Mouse (Mus musculus) kidney, adult 9 months (tissue): Measurements from ENCODE around the gene Pttg1ip.

Source experiments
- DNase-seq: peaks from one replicate; pipeline ENCODE4 v3.0.0; 2022

Gene Pttg1ip

DNA sequence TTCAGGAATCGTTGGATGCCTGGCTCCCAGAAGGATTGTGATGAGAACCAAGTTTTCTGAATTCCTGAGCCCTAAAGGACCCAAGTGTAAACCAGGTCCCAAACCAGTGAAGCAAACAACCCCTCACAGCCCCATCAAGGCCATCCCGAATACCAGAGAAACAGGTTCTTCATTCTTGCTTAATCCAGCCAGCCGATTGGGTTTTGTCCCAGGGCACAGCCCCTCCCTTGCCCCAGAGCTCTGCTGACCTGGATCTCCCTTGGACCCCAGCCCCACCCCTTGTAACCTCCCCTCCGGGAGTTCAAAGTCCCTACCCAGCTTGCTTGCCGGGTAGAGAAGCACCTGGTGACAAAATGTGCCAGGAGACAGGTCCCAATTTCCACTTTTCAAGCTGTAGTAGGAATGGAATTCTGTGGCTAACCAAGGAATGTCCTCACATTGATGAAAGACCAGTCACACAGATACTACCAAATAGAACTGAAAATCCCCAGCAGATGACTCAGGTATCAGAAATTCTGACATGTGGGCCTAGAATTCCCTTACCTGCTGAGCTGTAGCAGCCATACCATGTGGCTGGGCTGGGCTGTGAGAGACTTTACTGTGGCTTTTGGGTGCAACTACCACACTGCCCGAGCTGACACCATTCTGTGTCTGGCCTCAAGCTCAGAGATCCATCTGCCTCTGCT, 11.4 kb upstream of the Pttg1ip start:
- peak; percentile 74 for DNase-seq

DNA sequence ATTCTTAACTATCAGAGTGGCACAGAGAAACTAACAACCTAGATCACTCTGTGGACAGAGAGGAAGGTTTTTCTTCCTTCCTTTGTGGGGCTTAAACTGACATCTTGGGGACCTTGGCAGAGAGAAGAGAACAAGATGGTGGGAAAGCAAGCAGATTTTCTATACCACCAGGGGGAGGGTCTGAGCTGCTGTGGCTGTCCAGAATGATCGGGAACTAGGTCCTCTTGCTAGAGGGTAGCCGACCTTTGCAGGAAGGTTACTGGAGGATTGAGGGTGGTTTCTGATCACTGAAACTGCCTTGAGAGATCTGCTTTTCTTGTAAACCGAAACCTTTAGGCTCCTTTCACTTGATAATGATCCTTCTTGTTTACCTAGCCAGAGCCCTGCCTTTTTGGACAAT, 9.3 kb upstream of the Pttg1ip start:
- DNase-seq: no peak

DNA sequence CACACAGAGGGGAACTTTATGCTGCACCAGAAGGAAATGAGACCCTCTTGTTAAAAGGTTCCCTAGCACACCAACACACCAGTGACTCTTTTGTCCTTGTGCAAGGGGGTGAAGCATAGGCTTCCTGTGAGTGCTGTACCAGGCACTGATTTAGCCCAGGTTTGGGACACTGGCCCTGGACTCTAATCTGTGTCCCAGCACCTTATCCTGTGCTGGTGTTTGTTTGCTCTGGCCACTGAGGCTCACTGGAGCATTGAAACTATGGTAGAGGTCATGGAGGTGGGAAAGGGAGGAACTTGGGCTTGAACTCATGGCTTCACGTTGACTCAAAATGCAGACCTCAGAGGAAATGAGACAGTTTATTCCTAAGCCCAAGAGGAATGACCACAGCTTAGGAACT, 8.4 kb upstream of the Pttg1ip start:
- DNase-seq: no peak

DNA sequence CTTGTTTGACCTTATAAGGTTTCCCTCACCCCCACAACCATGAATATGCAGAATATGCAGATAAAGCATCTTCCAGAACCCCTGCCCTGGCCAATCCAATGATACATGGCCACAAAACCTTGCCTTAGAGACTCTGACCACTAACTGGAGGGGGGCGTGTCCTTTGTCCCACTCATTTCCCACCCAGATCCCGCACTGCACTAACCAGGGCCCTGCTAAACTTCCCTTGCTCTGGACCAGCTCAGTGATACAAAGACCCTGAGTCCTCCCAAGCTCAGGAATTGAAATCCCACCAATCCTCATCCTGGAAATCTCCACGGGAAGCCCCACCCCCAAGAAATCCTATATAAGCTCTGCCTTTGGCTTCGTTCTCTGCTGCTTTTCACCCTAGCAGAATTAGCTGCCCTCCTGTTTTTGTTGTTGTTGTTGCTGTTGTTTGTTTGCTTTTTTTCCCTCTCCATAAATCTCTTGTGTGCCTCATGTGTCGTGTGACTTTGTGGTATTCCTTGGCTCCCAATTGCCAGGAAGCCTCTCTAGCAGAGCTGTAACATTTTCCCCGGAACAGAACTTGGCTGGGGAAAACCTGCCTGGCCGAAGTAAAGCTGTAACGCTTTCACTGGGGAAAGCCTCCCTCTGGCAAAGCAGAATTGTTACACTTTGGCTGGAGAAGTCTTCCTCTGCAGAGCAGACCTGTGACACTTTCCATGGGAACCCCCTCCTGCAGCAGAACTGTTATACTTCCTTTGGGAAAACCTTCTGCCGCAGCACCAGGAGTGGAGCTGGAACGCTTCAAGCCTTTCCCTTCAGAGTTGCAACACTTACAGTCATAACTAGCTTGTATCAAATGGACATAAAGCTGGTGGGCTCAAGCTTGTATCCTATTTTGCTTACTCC, 1.2 kb upstream of the Pttg1ip start:
- DNase-seq: no peak

DNA sequence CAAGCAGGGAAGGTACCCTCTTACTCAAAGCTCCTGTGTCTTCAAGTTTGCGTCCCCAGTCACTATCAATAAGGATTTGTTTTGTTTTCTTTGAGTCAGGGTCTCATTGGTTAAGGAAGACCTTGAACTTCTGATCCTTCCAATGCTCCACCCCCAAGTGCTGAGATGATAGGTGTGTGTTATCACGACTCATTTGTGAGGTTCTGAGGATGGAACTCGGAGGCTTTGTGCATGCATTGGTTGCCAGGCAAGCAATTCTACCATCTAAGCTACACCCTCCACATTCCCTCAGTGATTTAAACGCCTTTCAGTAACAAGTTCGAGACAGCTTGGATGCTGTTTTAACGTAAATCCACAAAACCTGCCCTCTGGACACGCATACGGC, 505 bp upstream of the Pttg1ip start:
- DNase-seq: no peak

DNA sequence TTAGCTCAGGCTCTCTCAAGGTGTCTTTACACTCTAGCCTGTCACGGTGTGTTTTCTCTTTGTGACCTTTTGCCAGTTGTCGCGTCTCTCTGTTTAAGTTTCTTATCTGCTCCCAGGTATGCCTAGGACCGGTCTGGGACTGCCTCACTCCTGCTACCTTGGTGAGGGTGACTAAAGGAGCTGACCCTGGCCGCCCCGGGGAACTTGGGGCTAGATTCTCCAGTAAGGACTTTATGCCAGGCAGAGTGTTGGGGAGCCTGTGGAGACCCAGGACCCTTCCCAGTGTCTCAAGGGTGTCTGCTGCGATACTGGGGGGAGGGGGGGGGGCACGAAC, 732 bp downstream of the Pttg1ip start:
- DNase-seq: no peak

DNA sequence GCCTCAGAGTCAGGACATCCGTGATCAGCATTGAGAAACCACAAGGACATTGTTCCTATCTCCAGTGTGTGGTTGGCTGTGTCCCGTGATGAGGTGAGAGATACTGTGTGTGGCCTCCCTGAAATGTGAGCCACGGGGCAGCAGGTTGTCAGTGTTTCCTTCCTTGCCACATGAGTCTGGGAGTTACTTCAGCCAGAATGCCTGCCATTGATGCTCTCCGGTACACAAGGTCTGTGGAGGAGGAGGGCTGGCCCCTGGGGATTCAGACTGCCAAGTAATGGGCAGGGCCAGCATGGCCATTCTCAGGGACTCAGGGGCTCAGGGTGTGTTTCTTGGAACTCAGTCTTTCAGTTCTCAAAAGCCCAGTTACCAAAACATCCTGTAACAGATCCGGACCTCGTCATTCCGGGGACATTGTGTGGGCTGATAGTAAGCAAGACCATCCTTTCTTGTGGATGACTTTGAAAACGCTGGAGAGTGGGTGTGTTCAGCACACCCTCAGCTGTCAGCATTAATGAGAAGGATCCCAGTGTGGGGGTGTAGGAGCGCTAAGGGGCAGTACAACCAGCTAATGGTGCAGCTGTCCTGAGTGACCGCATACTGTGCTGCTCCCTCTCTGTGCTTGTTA, 2.4 kb downstream of the Pttg1ip start:
- peak; percentile 51 for DNase-seq

DNA sequence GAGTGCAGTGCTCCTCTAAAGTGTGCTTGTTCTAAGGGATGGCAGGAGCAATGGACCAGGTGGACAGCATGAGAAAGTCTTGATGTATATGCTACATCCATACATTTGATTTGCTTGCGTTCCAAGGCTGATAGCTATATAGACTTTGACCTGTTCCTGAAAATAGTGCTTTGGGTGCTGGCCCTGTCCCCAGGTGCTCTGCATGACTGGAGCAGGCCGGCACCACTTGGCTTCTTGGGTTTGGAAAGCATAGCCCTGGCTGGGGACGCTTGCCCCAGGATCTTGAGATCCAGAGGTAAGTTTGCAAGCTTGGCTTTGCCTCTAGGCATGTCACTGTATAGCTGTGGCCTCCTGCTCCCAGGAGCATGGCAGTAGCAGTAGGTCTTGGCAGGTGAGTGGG, 5.1 kb downstream of the Pttg1ip start:
- peak; percentile 52 for DNase-seq

DNA sequence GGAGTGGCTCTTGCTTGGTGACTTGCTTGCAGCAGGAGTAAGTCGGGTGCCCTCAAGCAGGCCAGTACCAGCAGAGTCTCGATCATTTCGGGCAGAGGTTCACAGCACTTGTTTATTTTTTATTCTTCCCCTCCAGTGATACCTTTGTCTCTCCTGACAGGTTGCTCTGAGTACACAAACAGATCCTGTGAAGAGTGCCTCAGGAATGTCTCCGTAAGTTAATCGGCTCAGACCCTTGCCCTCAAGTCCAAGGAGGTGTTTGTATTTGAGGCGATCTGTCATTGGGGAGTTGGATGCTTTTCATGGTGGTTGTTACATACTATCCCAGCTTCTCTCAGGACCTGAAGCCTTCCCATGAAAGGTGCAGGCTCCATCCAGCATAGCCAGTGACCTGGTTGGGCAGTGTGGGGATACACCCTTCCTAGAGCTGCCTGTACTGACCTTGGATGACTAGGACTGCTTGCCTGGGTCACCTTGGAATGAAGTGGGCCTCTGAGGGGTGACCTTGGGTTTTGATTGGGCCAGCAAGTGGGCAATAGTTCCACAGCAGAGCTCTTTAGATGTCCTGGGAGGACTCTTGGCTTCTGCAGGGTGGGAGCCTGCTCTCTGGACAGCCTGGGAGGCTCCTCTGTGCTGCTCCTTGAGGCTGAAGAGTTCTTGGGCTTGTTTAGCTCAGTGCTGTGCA, 5.7 kb downstream of the Pttg1ip start:
- peak; percentile 74 for DNase-seq

DNA sequence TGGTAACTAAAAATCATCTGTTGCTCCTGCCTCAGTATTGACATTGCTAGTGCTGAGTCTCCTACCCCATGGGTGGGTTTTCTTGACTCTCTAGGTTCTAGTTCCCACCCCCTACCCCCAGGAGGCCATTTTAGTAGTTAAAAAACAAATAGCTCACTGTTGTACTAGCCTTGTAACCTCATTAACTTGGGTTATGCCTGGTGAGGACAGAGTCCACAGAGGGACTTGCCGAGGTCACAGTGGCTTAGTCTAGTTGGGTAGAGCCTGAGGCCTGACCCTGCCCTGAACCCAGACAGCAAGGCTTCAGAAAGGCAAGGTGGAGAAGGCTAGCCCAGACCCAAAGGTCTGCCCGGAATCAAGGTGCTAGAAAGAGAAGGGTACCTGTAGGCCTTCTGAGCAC, 6.5 kb downstream of the Pttg1ip start:
- DNase-seq: peak; percentile 84

DNA sequence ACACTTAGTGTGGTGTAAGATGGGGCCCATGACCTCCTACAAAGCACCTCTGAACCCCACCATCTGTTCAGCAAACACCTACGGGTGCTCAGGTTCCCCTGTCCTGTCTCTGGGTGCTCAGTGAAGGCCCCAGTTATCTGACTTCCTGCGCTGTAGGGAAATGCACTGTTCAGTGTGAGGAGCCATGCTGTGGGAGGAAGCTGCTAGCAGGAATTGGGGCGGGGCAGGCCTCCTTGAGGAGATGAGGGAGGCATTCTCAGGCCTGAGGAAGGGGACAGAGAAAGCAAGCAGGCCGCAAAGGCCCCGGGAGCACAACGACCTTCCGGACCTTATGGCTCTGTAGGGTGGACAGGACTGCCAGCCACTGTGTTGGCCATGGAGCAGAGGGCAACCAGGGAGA, 7.6 kb downstream of the Pttg1ip start:
- DNase-seq: no peak

DNA sequence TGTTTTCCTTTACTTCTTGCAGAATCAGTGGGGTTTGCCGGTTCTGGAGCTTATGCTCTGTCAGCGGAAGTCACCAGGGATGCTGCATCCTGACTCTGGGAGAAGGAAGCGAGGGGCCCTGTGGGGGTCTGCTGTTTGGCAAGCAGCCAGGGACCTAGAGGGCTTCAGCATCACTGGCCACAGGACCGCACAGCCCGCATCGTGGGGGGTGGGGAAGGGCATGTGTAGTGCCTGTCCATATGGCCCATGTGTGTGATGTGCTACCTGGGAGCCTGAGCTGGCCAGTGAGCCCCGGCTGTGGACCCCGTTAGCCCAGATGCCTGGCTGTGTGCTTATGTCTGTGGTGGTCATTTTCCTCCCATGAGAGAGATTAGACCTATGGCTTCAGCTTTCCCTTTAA, 8.2 kb downstream of the Pttg1ip start:
- no peak for DNase-seq

DNA sequence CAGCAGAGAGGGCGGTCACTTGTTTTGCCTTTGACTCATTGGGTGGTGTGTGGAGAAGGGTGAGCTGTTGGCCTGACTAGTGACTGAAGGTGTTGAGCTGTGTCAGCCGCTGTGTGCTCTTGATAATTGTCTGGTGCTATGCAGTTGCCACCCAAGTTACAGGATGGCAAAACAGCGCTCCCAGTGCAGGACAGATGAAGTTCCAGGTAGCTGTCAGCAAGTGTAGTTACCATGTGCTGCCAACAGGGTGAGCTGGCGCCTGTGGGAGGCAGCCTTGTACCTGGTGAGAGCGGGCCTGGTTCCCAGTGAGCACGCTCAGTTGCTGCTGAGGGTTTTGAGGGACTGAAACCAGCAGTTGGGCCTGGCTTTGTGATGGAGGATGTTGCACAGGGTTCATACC, 9.3 kb downstream of the Pttg1ip start:
- DNase-seq: peak; percentile 69

DNA sequence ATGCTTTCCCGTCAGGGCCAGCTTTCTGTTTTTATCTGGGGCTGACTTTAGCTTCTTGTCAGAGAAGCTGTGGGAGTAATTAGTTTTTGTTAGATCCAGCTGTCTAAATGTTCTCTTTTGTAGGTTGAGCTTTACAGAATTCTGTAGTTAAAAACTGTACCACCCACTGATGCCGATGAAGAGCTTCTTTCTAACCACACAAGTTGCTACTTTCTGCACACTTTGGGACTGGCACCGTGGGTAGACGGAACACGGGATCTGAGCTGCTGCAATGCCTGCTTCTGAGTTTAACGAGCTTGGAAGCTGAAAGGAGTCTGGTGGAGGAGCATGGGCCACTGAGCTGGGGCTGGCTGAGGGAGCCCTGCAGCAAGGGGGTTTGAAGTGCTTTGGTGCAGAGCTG, 10.0 kb downstream of the Pttg1ip start:
- DNase-seq: no peak

DNA sequence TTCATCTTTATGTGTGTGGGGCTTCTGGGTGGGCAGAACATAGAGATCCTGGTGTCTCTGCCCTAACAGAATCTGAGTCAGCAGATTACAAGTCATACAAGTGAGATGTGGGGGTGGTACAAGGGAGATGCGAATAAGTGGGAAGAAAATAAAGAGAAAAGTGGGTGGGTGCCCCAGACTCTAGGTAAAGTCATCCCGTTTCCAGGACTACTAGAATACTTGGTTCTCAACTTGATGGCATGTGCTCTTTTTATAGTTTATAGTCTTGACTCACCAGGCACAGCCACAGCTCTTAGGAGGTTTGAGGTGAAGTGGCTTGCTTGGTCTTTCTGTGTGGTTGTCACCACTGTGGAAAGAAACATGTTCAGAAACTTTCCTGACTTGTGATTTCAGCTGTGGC, 14.5 kb downstream of the Pttg1ip start:
- DNase-seq: no peak

DNA sequence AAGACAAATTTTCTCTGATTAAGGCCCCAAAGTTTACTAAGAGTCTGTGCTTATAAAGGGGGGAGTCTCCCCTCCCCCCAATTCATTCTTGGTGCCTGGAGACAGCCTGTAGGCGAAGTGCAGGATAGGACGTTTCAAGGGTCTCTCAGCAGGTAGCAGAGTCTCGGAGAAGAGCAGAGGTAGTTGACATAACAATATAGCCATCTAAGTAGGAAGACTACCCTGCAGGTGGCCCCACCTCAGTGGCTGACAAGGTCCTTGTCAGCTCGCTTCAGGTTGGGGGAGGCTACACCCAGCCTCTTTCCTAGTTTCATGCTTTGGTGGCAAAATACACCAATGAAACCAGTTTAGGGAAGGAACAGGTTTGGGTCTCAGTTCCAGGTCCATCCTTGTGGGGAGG, 21.5 kb downstream of the Pttg1ip start:
- DNase-seq: no peak

DNA sequence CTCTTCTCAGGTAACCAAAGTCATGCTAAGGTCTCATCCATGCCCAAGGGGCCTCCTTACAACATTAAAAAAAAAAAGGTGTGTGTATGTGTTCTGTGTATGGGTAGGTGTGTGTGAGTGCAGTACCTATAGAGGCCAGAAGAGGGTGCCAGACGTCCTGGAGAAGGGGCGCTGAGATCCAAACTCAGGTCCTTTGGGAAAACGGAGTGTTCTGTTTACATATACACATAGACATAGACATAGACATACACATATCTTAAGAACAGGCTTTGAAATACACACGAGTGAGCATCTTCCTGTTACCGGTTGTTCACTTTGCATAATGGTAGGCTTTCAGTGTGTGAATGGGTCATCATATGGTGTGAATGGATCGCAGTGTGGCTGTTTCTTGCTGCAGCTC, 22.6 kb downstream of the Pttg1ip start:
- DNase-seq: no peak

DNA sequence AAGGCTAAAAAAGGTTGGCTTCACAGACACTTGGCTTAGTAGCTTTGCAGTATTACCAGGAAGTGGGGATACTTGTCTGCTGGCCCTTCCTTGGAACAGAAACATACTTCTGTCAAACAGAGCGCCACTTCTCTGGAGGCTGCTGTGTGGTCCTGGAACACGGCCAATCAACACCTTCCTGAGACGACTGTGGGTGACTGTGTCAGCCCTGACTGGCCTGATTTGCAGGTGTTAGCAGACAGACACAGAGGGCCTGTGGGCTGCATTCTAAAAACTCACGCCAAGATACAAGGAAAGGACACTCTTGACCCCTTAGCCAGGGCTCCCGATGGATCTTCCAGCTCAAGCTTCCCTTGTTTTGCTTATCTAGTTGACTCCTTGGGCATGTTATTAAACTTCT, 23.4 kb downstream of the Pttg1ip start:
- DNase-seq: no peak

DNA sequence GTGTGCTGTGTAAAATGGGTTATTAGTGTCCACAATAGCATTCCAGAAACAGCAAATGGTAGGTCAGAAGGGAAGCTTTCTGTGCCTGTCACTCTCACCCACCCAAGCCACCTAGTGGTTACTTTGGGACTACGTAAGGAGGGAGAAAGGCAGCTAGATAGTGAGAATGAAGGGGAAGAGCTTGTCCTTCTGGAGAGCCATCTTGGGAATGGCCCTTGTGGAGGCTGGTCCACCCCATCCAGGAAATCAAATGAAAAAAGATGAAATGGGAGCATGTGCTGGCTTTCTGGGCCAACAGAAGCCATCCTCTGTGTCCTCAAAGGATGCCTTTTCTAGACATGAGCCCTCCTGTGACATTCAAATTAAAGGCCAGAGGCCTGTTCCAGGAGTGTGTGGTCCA, 23.8 kb downstream of the Pttg1ip start:
- DNase-seq: peak; percentile 53

DNA sequence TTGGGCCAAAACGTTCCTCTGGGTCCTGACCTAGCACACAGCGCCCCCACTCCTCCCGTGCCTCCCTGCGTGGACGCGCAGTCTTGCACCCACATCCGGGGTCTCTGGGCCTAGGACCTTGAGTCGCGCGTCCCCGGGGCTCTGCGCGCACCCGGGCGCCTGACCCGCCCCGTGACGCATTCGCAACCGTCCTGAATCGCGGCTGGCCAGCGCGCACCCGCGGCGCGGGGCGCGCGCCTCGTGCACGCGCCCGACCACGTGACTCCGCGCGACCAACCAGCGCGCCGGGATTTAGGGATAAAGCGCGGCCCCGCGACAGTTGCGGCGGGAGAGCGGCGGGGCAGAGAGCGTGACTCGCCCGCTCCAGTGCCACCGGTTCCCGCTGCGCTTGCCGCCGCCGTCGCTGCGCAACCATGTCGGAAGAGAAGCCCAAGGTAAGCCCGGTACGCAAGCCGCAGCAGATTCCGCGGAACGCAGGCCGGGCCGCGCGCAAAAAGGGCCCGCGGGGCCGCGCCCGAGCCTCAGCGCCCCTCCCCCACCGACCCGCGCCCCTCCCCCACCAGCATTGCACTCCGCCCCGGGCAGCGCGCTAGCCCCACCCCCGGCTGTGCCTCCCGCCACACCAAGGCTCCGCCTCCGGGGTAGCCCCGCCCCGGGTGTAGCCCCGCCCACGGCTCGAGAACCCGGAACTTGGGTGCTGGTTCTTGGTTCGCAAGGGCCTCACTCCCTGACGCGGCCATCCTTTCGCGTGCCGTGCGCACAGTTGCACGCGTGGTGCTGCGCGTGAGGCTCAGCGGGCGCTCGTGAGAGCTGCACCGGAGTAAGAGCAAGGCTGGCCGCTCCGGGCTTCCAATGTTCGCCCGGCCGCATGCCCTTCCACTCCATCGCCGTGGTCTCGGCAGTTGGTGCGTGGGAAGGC, 24.6 kb downstream of the Pttg1ip start, which contains the start of the genes Sumo3 and Gm49325:
Gene Sumo3, plus strand, starts transcription at position 190 of the 919 bp plus-strand sequence.
Gene Gm49325, plus strand, starts transcription at position 290 of the 919 bp plus-strand sequence.
- DNase-seq: peak; percentile 98

DNA sequence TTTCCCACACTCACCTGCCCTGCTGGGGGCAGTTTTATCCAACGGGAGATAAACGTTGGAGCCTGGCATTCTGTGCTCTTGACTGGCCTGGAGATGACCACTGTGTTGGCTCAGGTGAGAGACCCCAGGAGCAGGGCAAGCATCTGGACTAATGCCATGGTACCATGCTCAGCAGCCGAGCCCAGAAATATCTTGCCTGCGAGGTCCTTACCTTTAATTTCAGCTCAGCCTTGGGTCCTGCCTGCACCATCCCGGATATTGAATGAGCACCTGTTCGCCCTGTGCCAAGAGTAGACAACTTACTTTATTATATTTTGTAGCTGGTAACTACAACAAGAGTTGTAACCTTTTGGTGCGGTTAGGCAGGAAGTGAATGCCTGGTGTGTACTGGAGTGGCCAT, 25.3 kb downstream of the Pttg1ip start:
- DNase-seq: no peak

DNA sequence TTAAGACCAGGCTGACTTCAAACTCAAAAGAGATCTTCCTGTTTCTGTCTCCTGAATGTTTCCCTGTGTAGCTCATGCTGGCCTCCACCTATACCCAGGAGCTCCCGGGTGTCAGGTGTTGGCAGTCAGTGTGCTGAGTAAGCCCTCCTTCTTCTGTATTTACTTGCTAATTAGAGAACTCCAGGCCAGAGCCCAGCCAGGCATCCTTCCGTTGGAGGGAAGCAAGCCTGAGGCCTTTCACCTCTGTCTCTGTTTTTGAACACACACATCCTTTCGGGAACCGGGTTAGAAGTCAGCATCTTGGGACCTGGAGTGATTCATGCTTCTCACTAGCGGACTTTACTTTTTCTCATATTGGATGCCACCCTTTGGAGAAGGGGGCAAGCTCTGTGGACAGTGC, 25.9 kb downstream of the Pttg1ip start:
- peak; percentile 50 for DNase-seq
